14 mouse cellular contexts compared by ENCODE assay signal in genomic region chr12:85145630-85146029, GRCm38 (mm10). TPM values are rescaled to one million over a fixed set of nuclear protein-coding genes. Genes with fewer than 3 reads are reported as not detected.
DNase-seq lines count a peak whose midpoint lies in the region; ATAC-seq and TF ChIP-seq lines count a peak whose summit lies in the region.
"Had no signal": no experiment of that assay in that cellular context is flagged by ENCODE, and none has a peak within 500 bp of the region (broad histone marks: within the 10 kb centered on the region; RNA-seq: fewer than 3 reads in every experiment).

No protein-coding gene starts in this region.

- intact Hi-C loops in gastrocnemius, postnatal 14 days (cut with DNase I; ENCODE audit: low total_unique reads), result no loop called here
- intact Hi-C loops in left cerebral cortex, adult 2 months (cut with DNase I), result no loop called here
- intact Hi-C loops in left cerebral cortex, postnatal 25 days (cut with DNase I), result no loop called here

- TF ChIP-seq CTCF in layer of hippocampus, adult 2 months (conservative IDR thresholded peaks at IDR 0.05), result no peak
- TF ChIP-seq CTCF in heart, postnatal 0 days (IDR thresholded peaks at IDR 0.05; ENCODE audit: low read depth), result no peak
- no peak for TF ChIP-seq CTCF in left cerebral cortex, adult 2 months (IDR thresholded peaks at IDR 0.05)

- no peak for TF ChIP-seq EP300 in heart, postnatal 0 days (IDR thresholded peaks at IDR 0.05; ENCODE audit: low read depth)

- H3K4me2 ChIP-seq in heart, postnatal 0 days (ENCODE audit: low read depth, low read length), result no peak overlapping the region
- no peak overlapping the region for H3K4me2 ChIP-seq in limb, embryonic 14.5 days (replicated peaks; ENCODE audit: low read depth, low read length, severe bottlenecking)
- H3K4me2 ChIP-seq: forebrain, embryonic 15.5 days had no signal

- H3K4me3 ChIP-seq in layer of hippocampus, adult 2 months, result no peak overlapping the region
- H3K4me3 ChIP-seq in heart, postnatal 0 days (ENCODE audit: low read depth, low read length), result no peak overlapping the region
- H3K4me3 ChIP-seq in limb, embryonic 14.5 days (replicated peaks; ENCODE audit: low read length), result no peak overlapping the region
- H3K4me3 ChIP-seq in left cerebral cortex, adult 2 months, result no peak overlapping the region
- H3K4me3 ChIP-seq: forebrain, embryonic 15.5 days had no signal

- no peaks in the 10 kb centered on the region for H3K4me1 ChIP-seq in heart, postnatal 0 days (ENCODE audit: control insufficient read depth, insufficient read depth)
- H3K4me1 ChIP-seq in limb, embryonic 14.5 days (ENCODE audit: control insufficient read depth, insufficient read depth, low read length), result no peaks in the 10 kb centered on the region

- H3K27me3 ChIP-seq in heart, postnatal 0 days (ENCODE audit: control insufficient read depth, insufficient read depth, low read length), result 0 out of 2 replicates have a peak, but pooled peaks cover 4% of the 10 kb centered on the region
- peaks cover 5% of the 10 kb centered on the region; the same call in 1 of the 2 replicates for H3K27me3 ChIP-seq in limb, embryonic 14.5 days (ENCODE audit: control insufficient read depth, insufficient read depth, low read length)
- H3K27me3 ChIP-seq: forebrain, embryonic 15.5 days had no signal

- H3K27ac ChIP-seq in layer of hippocampus, adult 2 months, result peak overlapping the region; percentile 39; the same call in 1 of the 2 replicates
- H3K27ac ChIP-seq in heart, postnatal 0 days (ENCODE audit: low read depth), result 0 out of 2 replicates have a peak overlapping the region, but pooled peaks have one; percentile 21
- H3K27ac ChIP-seq in limb, embryonic 14.5 days (replicated peaks; ENCODE audit: low read depth, low read length), result no peak overlapping the region; the same call in 1 of the 2 replicates
- H3K27ac ChIP-seq in left cerebral cortex, adult 2 months, result no peak overlapping the region
- H3K27ac ChIP-seq: forebrain, embryonic 15.5 days; kidney, postnatal 0 days had no signal

- no peak for DNase-seq in layer of hippocampus, adult 2 months (ENCODE audit: low spot score in 2 of 2)
- no peak for DNase-seq in layer of hippocampus, postnatal 36 days
- peak; percentile 85 for DNase-seq in gastrocnemius, postnatal 14 days
- DNase-seq in heart, postnatal 0 days (ENCODE audit: low spot score), result peak; percentile 19
- DNase-seq in limb, embryonic 14.5 days (ENCODE audit: low spot score), result peak; percentile 64
- no peak for DNase-seq in left cerebral cortex, adult 2 months (ENCODE audit: extremely low spot score in 1 of 2, low spot score in 2 of 2)
- no peak for DNase-seq in left cerebral cortex, postnatal 25 days (ENCODE audit: low spot score in 2 of 2)
- no peak for DNase-seq in urinary bladder, postnatal 4 days (ENCODE audit: low spot score in 2 of 2)
- DNase-seq: adrenal gland, postnatal 14 days; liver; right cerebral cortex, postnatal 14 days had no signal

- no peaks in the 10 kb centered on the region for H3K36me3 ChIP-seq in heart, postnatal 0 days (replicated peaks; ENCODE audit: control insufficient read depth, insufficient read depth, low read length)
- no peaks in the 10 kb centered on the region for H3K36me3 ChIP-seq in limb, embryonic 14.5 days (ENCODE audit: control insufficient read depth, insufficient read depth, low read length)
- H3K36me3 ChIP-seq: forebrain, embryonic 15.5 days; G1E had no signal

- 52% methylated on average over 9 of the region's 9 CpGs for WGBS in heart, postnatal 0 days
- WGBS in limb, embryonic 14.5 days, result 62% methylated on average over 9 of the region's 9 CpGs

- no peaks in the 10 kb centered on the region for H3K9me3 ChIP-seq in heart, postnatal 0 days (replicated peaks; ENCODE audit: control insufficient read depth, low read length)
- H3K9me3 ChIP-seq in limb, embryonic 14.5 days (ENCODE audit: control insufficient read depth, low read length), result no peaks in the 10 kb centered on the region
- H3K9me3 ChIP-seq: forebrain, embryonic 15.5 days had no signal

- H3K9ac ChIP-seq in heart, postnatal 0 days (replicated peaks; ENCODE audit: low read depth, low read length), result no peak overlapping the region
- no peak overlapping the region for H3K9ac ChIP-seq in limb, embryonic 14.5 days (ENCODE audit: low read depth, low read length, severe bottlenecking)
- H3K9ac ChIP-seq: forebrain, embryonic 15.5 days had no signal

- ATAC-seq in heart, postnatal 0 days (ENCODE audit: insufficient read depth, low read depth), result 0 out of 2 replicates have a peak, but pooled peaks have one; percentile 22
- ATAC-seq in limb, embryonic 14.5 days (ENCODE audit: low FRiP score, low read depth), result peak; percentile 81
- ATAC-seq: forebrain, embryonic 15.5 days had no signal

- no peak for TF ChIP-seq POLR2A in limb, embryonic 14.5 days (IDR thresholded peaks at IDR 0.05; ENCODE audit: borderline replicate concordance, extremely low read depth, insufficient read depth, insufficient read length)

RNA-seq across cellular contexts. Expression of gene Rps6kl1, which starts 5.4 kb away (rescaled TPM):
- 10 to 100 TPM; 39.0 to 40.0 TPM for total RNA-seq in layer of hippocampus, adult 2 months (2021)
- 10 to 100 TPM; 39.9 to 40.2 TPM for total RNA-seq in layer of hippocampus, postnatal 36 days (2021)
- under 1 TPM; 0.51 to 0.89 TPM for total RNA-seq in gastrocnemius, postnatal 14 days (2021)
- total RNA-seq in heart, postnatal 0 days (2014; rRNA removed; ENCODE audit: low replicate concordance), result 0.04 and 0.11 TPM in 2 replicates
- 0.95 and 1.1 TPM in 2 replicates for polyA plus RNA-seq in heart, postnatal 0 days (2015; fragmentation: Nextera tagmentation; extraction: Ambion mirVana)
- polyA plus RNA-seq in limb, embryonic 14.5 days (2012; rRNA removed), result 0.37 and 0.43 TPM in 2 replicates
- polyA plus RNA-seq in limb, embryonic 14.5 days (2014; fragmentation: Nextera tagmentation; extraction: Ambion mirVana), result 0.39 and 0.50 TPM in 2 replicates
- total RNA-seq in left cerebral cortex, adult 2 months (2021), result 10 to 100 TPM; 33.9 to 38.6 TPM
- total RNA-seq in left cerebral cortex, postnatal 25 days (2021), result 10 to 100 TPM; 31.8 to 35.5 TPM

RNA-seq across cellular contexts. Expression of gene Pgf, which starts 32.0 kb away (rescaled TPM):
- 1 to 10 TPM; 4.7 to 5.2 TPM for total RNA-seq in layer of hippocampus, adult 2 months (2021)
- 1 to 10 TPM; 4.2 to 4.5 TPM for total RNA-seq in layer of hippocampus, postnatal 36 days (2021)
- total RNA-seq in gastrocnemius, postnatal 14 days (2021), result 1 to 10 TPM; 2.2 to 2.3 TPM
- total RNA-seq in heart, postnatal 0 days (2014; rRNA removed; ENCODE audit: low replicate concordance), result 4.4 and 5.0 TPM in 2 replicates
- 3.6 and 4.0 TPM in 2 replicates for polyA plus RNA-seq in heart, postnatal 0 days (2015; fragmentation: Nextera tagmentation; extraction: Ambion mirVana)
- 10.0 and 10.3 TPM in 2 replicates for polyA plus RNA-seq in limb, embryonic 14.5 days (2012; rRNA removed)
- 14.6 and 16.1 TPM in 2 replicates for polyA plus RNA-seq in limb, embryonic 14.5 days (2014; fragmentation: Nextera tagmentation; extraction: Ambion mirVana)
- total RNA-seq in left cerebral cortex, adult 2 months (2021), result 1 to 10 TPM; 2.6 TPM
- 1 to 10 TPM; 1.7 to 2.8 TPM for total RNA-seq in left cerebral cortex, postnatal 25 days (2021)
- polyA plus RNA-seq: G1E had no signal

RNA-seq across cellular contexts. Expression of gene Dlst, which starts 35.0 kb away (rescaled TPM):
- total RNA-seq in layer of hippocampus, adult 2 months (2021), result 100 to 1,000 TPM; 145 to 155 TPM
- total RNA-seq in layer of hippocampus, postnatal 36 days (2021), result 100 to 1,000 TPM; 145 to 152 TPM
- total RNA-seq in gastrocnemius, postnatal 14 days (2021), result 100 to 1,000 TPM; 291 to 372 TPM
- total RNA-seq in heart, postnatal 0 days (2014; rRNA removed; ENCODE audit: low replicate concordance), result 341 and 343 TPM in 2 replicates
- 255 and 269 TPM in 2 replicates for polyA plus RNA-seq in heart, postnatal 0 days (2015; fragmentation: Nextera tagmentation; extraction: Ambion mirVana)
- 155 and 168 TPM in 2 replicates for polyA plus RNA-seq in limb, embryonic 14.5 days (2012; rRNA removed)
- polyA plus RNA-seq in limb, embryonic 14.5 days (2014; fragmentation: Nextera tagmentation; extraction: Ambion mirVana), result 95.7 and 99.0 TPM in 2 replicates
- total RNA-seq in left cerebral cortex, adult 2 months (2021), result 100 to 1,000 TPM; 146 to 156 TPM
- 100 to 1,000 TPM; 157 TPM for total RNA-seq in left cerebral cortex, postnatal 25 days (2021)

RNA-seq across cellular contexts. Expression of gene Prox2, which starts 35.1 kb away (rescaled TPM):
- 1 to 10 TPM; 2.0 to 2.2 TPM for total RNA-seq in layer of hippocampus, adult 2 months (2021)
- 1 to 10 TPM; 1.7 to 2.0 TPM for total RNA-seq in layer of hippocampus, postnatal 36 days (2021)
- 1 to 10 TPM; 2.1 to 2.2 TPM for total RNA-seq in gastrocnemius, postnatal 14 days (2021)
- total RNA-seq in heart, postnatal 0 days (2014; rRNA removed; ENCODE audit: low replicate concordance), result 0.08 and 2.0 TPM in 2 replicates
- 1.8 and 1.9 TPM in 2 replicates for polyA plus RNA-seq in heart, postnatal 0 days (2015; fragmentation: Nextera tagmentation; extraction: Ambion mirVana)
- polyA plus RNA-seq in limb, embryonic 14.5 days (2012; rRNA removed), result 2.4 and 2.5 TPM in 2 replicates
- 3.2 and 3.9 TPM in 2 replicates for polyA plus RNA-seq in limb, embryonic 14.5 days (2014; fragmentation: Nextera tagmentation; extraction: Ambion mirVana)
- total RNA-seq in left cerebral cortex, adult 2 months (2021), result 1 to 10 TPM; 1.9 to 2.1 TPM
- total RNA-seq in left cerebral cortex, postnatal 25 days (2021), result 1 to 10 TPM; 1.3 to 1.4 TPM

Comparison
In these comparisons a context has a peak if more than half of its experiments do, and no peak if none do; other contexts are left out.
1. DNase-seq: peak in gastrocnemius, postnatal 14 days (single experiment), heart, postnatal 0 days (single experiment) and limb, embryonic 14.5 days (single experiment); none in layer of hippocampus, adult 2 months (0 of 2), layer of hippocampus, postnatal 36 days (0 of 2), left cerebral cortex, adult 2 months (0 of 2), left cerebral cortex, postnatal 25 days (0 of 2) and urinary bladder, postnatal 4 days (0 of 2).
2. H3K27ac ChIP-seq: peak in layer of hippocampus, adult 2 months (single experiment) and heart, postnatal 0 days (single experiment); none in limb, embryonic 14.5 days (single experiment) and left cerebral cortex, adult 2 months (single experiment).
3. RNA of gene Rps6kl1, which starts 5.4 kb away (total RNA-seq): 39.9 to 40.2 TPM in layer of hippocampus, postnatal 36 days, 39.0 to 40.0 TPM in layer of hippocampus, adult 2 months, 33.9 to 38.6 TPM in left cerebral cortex, adult 2 months and 31.8 to 35.5 TPM in left cerebral cortex, postnatal 25 days; 0.51 to 0.89 TPM in gastrocnemius, postnatal 14 days and 0.04 to 0.11 TPM in heart, postnatal 0 days; every median in the first group is over 10 times any median in the second.